Mouse (Mus musculus): ENCODE results near the gene Cdv3. TPM values are rescaled to one million over a fixed set of nuclear protein-coding genes. Genes with fewer than 3 reads are reported as not detected.
A peak's percentile ranks its signal among the peaks of the same experiment; 100 is the strongest.

Cdv3 gene
- polyA plus RNA-seq, 1 experiment, result 27.0 TPM

GRCm38 (mm10) chr9:103369951-103370350, 4.3 kb upstream of the Cdv3 start:
- no peak for TF ChIP-seq POLR2A (IDR thresholded peaks at IDR 0.05; ENCODE audit: low read depth, low read length)
- no peak for TF ChIP-seq CTCF (conservative IDR thresholded peaks at IDR 0.05; ENCODE audit: insufficient read depth, insufficient read length, low read depth, low read length)
- 61% methylated on average over 4 of the region's 4 CpGs for WGBS
- Histone ChIP-seq H3K27me3 (replicated peaks; ENCODE audit: control insufficient read depth, insufficient read depth, low read length) (no peaks in the 10 kb centered on the region), H3K36me3 (ENCODE audit: control insufficient read depth, insufficient read depth, low read length) (no peaks in the 10 kb centered on the region), H3K4me1 (ENCODE audit: control insufficient read depth, insufficient read depth, low read length) (peaks cover 7% of the 10 kb centered on the region; the same call in 1 of the 2 replicates), H3K27ac (ENCODE audit: insufficient read depth, low read depth, low read length) (no peak overlapping the region), H3K4me3 (ENCODE audit: insufficient read depth, low read depth, low read length) (no peak overlapping the region)
- no peak for DNase-seq

GRCm38 (mm10) chr9:103366356-103366755, 716 bp upstream of the Cdv3 start:
- 60% methylated on average over 9 of the region's 9 CpGs for WGBS
- peak overlapping the region; percentile 37; the same call in 1 of the 2 replicates for H3K4me3 ChIP-seq (ENCODE audit: insufficient read depth, low read depth, low read length)
- peak overlapping the region; percentile 65 for H3K27ac ChIP-seq (ENCODE audit: insufficient read depth, low read depth, low read length)
- H3K27me3 ChIP-seq (replicated peaks; ENCODE audit: control insufficient read depth, insufficient read depth, low read length), result no peaks in the 10 kb centered on the region
- no peaks in the 10 kb centered on the region; the same call in 1 of the 2 replicates for H3K36me3 ChIP-seq (ENCODE audit: control insufficient read depth, insufficient read depth, low read length)
- TF ChIP-seq POLR2A (IDR thresholded peaks at IDR 0.05; ENCODE audit: low read depth, low read length), result no peak
- peaks cover 7% of the 10 kb centered on the region; the same call in 1 of the 2 replicates for H3K4me1 ChIP-seq (ENCODE audit: control insufficient read depth, insufficient read depth, low read length)
- no peak for DNase-seq

- peaks cover 7% of the 10 kb centered on the region; the same call in 1 of the 2 replicates for H3K4me1 ChIP-seq (ENCODE audit: control insufficient read depth, insufficient read depth, low read length)
- peak overlapping the region; percentile 88 for H3K4me3 ChIP-seq (ENCODE audit: insufficient read depth, low read depth, low read length)
- peak; percentile 74 for DNase-seq
- TF ChIP-seq POLR2A (IDR thresholded peaks at IDR 0.05; ENCODE audit: low read depth, low read length), result no peak
- TF ChIP-seq CTCF (conservative IDR thresholded peaks at IDR 0.05; ENCODE audit: insufficient read depth, insufficient read length, low read depth, low read length), result no peak
- 3% methylated on average over 93 of the region's 94 CpGs for WGBS
- no peaks in the 10 kb centered on the region; the same call in 1 of the 2 replicates for H3K36me3 ChIP-seq (ENCODE audit: control insufficient read depth, insufficient read depth, low read length)
- H3K27ac ChIP-seq (ENCODE audit: insufficient read depth, low read depth, low read length), result peak overlapping the region; percentile 96
- H3K27me3 ChIP-seq (replicated peaks; ENCODE audit: control insufficient read depth, insufficient read depth, low read length), result no peaks in the 10 kb centered on the region
Observed at GRCm38 (mm10) chr9:103364601-103365289, 895 bp downstream of the Cdv3 start.

GRCm38 (mm10) chr9:103363730-103364417, 1.8 kb downstream of the Cdv3 start:
- Histone ChIP-seq H3K36me3 (ENCODE audit: control insufficient read depth, insufficient read depth, low read length) (no peaks in the 10 kb centered on the region; the same call in none of the 2 replicates), H3K27ac (ENCODE audit: insufficient read depth, low read depth, low read length) (peak overlapping the region; percentile 30), H3K4me3 (ENCODE audit: insufficient read depth, low read depth, low read length) (peak overlapping the region; percentile 88), H3K4me1 (ENCODE audit: control insufficient read depth, insufficient read depth, low read length) (peaks cover 7% of the 10 kb centered on the region; the same call in 1 of the 2 replicates), H3K27me3 (replicated peaks; ENCODE audit: control insufficient read depth, insufficient read depth, low read length) (no peaks in the 10 kb centered on the region)
- peak; percentile 25 for DNase-seq
- WGBS, result 5% methylated on average over 21 of the region's 21 CpGs
- TF ChIP-seq CTCF (conservative IDR thresholded peaks at IDR 0.05; ENCODE audit: insufficient read depth, insufficient read length, low read depth, low read length), result no peak

GRCm38 (mm10) chr9:103363088-103363487, 2.6 kb downstream of the Cdv3 start:
- DNase-seq, result no peak
- Histone ChIP-seq H3K4me3 (ENCODE audit: insufficient read depth, low read depth, low read length) (no peak overlapping the region), H3K27me3 (replicated peaks; ENCODE audit: control insufficient read depth, insufficient read depth, low read length) (no peaks in the 10 kb centered on the region), H3K4me1 (ENCODE audit: control insufficient read depth, insufficient read depth, low read length) (peaks cover 7% of the 10 kb centered on the region; the same call in 1 of the 2 replicates), H3K27ac (ENCODE audit: insufficient read depth, low read depth, low read length) (peak overlapping the region; percentile 51; the same call in 1 of the 2 replicates), H3K36me3 (ENCODE audit: control insufficient read depth, insufficient read depth, low read length) (peaks cover 3% of the 10 kb centered on the region)
- 39% methylated on average over 6 of the region's 6 CpGs for WGBS
- TF ChIP-seq POLR2A (IDR thresholded peaks at IDR 0.05; ENCODE audit: low read depth, low read length), result no peak
- TF ChIP-seq CTCF (conservative IDR thresholded peaks at IDR 0.05; ENCODE audit: insufficient read depth, insufficient read length, low read depth, low read length), result no peak

- no peak overlapping the region for H3K27ac ChIP-seq (ENCODE audit: insufficient read depth, low read depth, low read length)
- no peak for TF ChIP-seq POLR2A (IDR thresholded peaks at IDR 0.05; ENCODE audit: low read depth, low read length)
- TF ChIP-seq CTCF (conservative IDR thresholded peaks at IDR 0.05; ENCODE audit: insufficient read depth, insufficient read length, low read depth, low read length), result no peak
- peaks cover 7% of the 10 kb centered on the region for H3K36me3 ChIP-seq (ENCODE audit: control insufficient read depth, insufficient read depth, low read length)
- H3K4me3 ChIP-seq (ENCODE audit: insufficient read depth, low read depth, low read length), result no peak overlapping the region
- no peak for DNase-seq
- H3K27me3 ChIP-seq (replicated peaks; ENCODE audit: control insufficient read depth, insufficient read depth, low read length), result no peaks in the 10 kb centered on the region
- 49% methylated on average over 2 of the region's 2 CpGs for WGBS
- no peaks in the 10 kb centered on the region for H3K4me1 ChIP-seq (ENCODE audit: control insufficient read depth, insufficient read depth, low read length)
Observed at GRCm38 (mm10) chr9:103360642-103361041, 5.0 kb downstream of the Cdv3 start.

- Histone ChIP-seq H3K27ac (ENCODE audit: insufficient read depth, low read depth, low read length) (no peak overlapping the region), H3K4me3 (ENCODE audit: insufficient read depth, low read depth, low read length) (no peak overlapping the region), H3K36me3 (ENCODE audit: control insufficient read depth, insufficient read depth, low read length) (peaks cover 7% of the 10 kb centered on the region), H3K4me1 (ENCODE audit: control insufficient read depth, insufficient read depth, low read length) (no peaks in the 10 kb centered on the region), H3K27me3 (replicated peaks; ENCODE audit: control insufficient read depth, insufficient read depth, low read length) (no peaks in the 10 kb centered on the region)
- WGBS, result 77% methylated on average over 4 of the region's 4 CpGs
- no peak for DNase-seq
- TF ChIP-seq POLR2A (IDR thresholded peaks at IDR 0.05; ENCODE audit: low read depth, low read length) (no peak), CTCF (conservative IDR thresholded peaks at IDR 0.05; ENCODE audit: insufficient read depth, insufficient read length, low read depth, low read length) (no peak)
Observed at GRCm38 (mm10) chr9:103358545-103358944, 7.1 kb downstream of the Cdv3 start.
